Mouse (Mus musculus) C2C12 (cell line): ENCODE measurements at regions not wholly inside any gene's neighbourhood (a gene's known extent, or its start where the extent isn't known, plus 50 kb on each side); places are given as distances from the start of the nearest gene placed in this dataset.

Experiments
- CEBPB ChIP-seq: IDR thresholded peaks from one replicate; pipeline ENCODE4 v1.6.1; 2011; ENCODE audit warnings: low read depth, mild to moderate bottlenecking, control low read depth, moderate library complexity
- CTCF ChIP-seq: IDR thresholded peaks from one replicate; pipeline ENCODE4 v1.5.1; 2011; ENCODE audit not compliant: control insufficient read depth, insufficient read depth, insufficient read length
- FOSL1 ChIP-seq: IDR thresholded peaks from one replicate; pipeline ENCODE4 v1.8.0; 2011; ENCODE audit warnings: mild to moderate bottlenecking, low read length; ENCODE audit not compliant: poor library complexity, insufficient read depth, severe bottlenecking
- MAX ChIP-seq: IDR thresholded peaks from one replicate; pipeline ENCODE4 v1.6.1; 2011; ENCODE audit warnings: mild to moderate bottlenecking, control low read depth
- MYOD1 ChIP-seq: IDR thresholded peaks from one replicate; pipeline ENCODE4 v1.6.1; 2011; ENCODE audit warnings: low read depth; ENCODE audit not compliant: control insufficient read depth, insufficient read length
- MYOG ChIP-seq: IDR thresholded peaks from one replicate; pipeline ENCODE4 v1.6.1; 2011; ENCODE audit not compliant: control insufficient read depth, insufficient read length; ENCODE audit errors: extremely low read depth
- USF1 ChIP-seq: IDR thresholded peaks from one replicate; pipeline ENCODE4 v1.6.1; 2011; ENCODE audit warnings: low read depth, mild to moderate bottlenecking, control low read depth, moderate library complexity

DNA sequence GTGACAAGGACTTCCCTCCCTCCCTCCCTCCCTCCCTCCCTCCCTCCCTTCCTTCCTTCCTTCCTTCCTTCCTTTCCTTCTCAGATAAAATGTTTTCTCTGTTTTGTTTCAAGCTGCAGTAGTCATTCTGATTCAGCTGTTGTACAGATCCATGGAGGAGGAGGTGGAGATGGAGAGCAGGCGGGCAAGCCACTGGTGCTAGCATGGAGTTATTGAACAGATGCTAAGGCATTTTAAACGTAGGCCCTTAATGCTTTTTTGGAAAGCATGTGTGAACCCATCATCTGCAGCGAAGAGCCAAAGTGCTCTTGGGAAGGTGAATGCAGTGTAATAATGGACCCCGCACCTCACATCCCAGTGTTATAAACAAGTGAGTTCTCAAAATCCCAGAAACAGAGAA is 164.1 kb upstream of the Palmd start:
- TF ChIP-seq CTCF (no peak), USF1 (no peak), MYOG (no peak), MAX (no peak), CEBPB (no peak), MYOD1 (no peak), FOSL1 (no peak)
